Mouse (Mus musculus): ENCODE data around the gene Tbx2.

Tbx2 gene

GRCm38 (mm10) chr11:85832231-85832924 is at the start of gene Tbx2:
Gene Tbx2 (plus strand): TSS chr11:85832551.
- no peak for DNase-seq (ENCODE audit: low read depth in 2 of 2, low spot score in 2 of 2)

GRCm38 (mm10) chr11:85786113-85786718 is 46.1 kb upstream of the Tbx2 start:
- no peak for DNase-seq (ENCODE audit: low read depth in 2 of 2, low spot score in 2 of 2)

GRCm38 (mm10) chr11:85789750-85790149 is 42.6 kb upstream of the Tbx2 start:
- no peak for DNase-seq (ENCODE audit: low read depth in 2 of 2, low spot score in 2 of 2)

GRCm38 (mm10) chr11:85790267-85790666 is 42.1 kb upstream of the Tbx2 start:
- DNase-seq (ENCODE audit: low read depth in 2 of 2, low spot score in 2 of 2), result no peak

GRCm38 (mm10) chr11:85791212-85791611 is 41.1 kb upstream of the Tbx2 start:
- DNase-seq (ENCODE audit: low read depth in 2 of 2, low spot score in 2 of 2), result no peak

- no peak for DNase-seq (ENCODE audit: low read depth in 2 of 2, low spot score in 2 of 2)
These were observed 39.7 kb upstream of the Tbx2 start for GRCm38 (mm10) chr11:85792534-85793215.

GRCm38 (mm10) chr11:85799456-85799855 is 32.9 kb upstream of the Tbx2 start:
- DNase-seq (ENCODE audit: low read depth in 2 of 2, low spot score in 2 of 2), result no peak

- no peak for DNase-seq (ENCODE audit: low read depth in 2 of 2, low spot score in 2 of 2)
These were observed 32.5 kb upstream of the Tbx2 start for GRCm38 (mm10) chr11:85799856-85800255.

- no peak for DNase-seq (ENCODE audit: low read depth in 2 of 2, low spot score in 2 of 2)
These were observed 32.0 kb upstream of the Tbx2 start for GRCm38 (mm10) chr11:85800380-85800779.

- no peak for DNase-seq (ENCODE audit: low read depth in 2 of 2, low spot score in 2 of 2)
These were observed 28.3 kb upstream of the Tbx2 start for GRCm38 (mm10) chr11:85804048-85804447.

GRCm38 (mm10) chr11:85805779-85806178 is 26.6 kb upstream of the Tbx2 start:
- DNase-seq (ENCODE audit: low read depth in 2 of 2, low spot score in 2 of 2), result no peak

GRCm38 (mm10) chr11:85807353-85807752 is 25.0 kb upstream of the Tbx2 start:
- DNase-seq (ENCODE audit: low read depth in 2 of 2, low spot score in 2 of 2), result no peak

GRCm38 (mm10) chr11:85811229-85811628 is 21.1 kb upstream of the Tbx2 start:
- no peak for DNase-seq (ENCODE audit: low read depth in 2 of 2, low spot score in 2 of 2)

GRCm38 (mm10) chr11:85811676-85812075 is 20.7 kb upstream of the Tbx2 start:
- no peak for DNase-seq (ENCODE audit: low read depth in 2 of 2, low spot score in 2 of 2)

- no peak for DNase-seq (ENCODE audit: low read depth in 2 of 2, low spot score in 2 of 2)
These were observed 20.0 kb upstream of the Tbx2 start for GRCm38 (mm10) chr11:85812201-85812966.

- DNase-seq (ENCODE audit: low read depth in 2 of 2, low spot score in 2 of 2), result no peak
These were observed 17.7 kb upstream of the Tbx2 start for GRCm38 (mm10) chr11:85814678-85815077.

- DNase-seq (ENCODE audit: low read depth in 2 of 2, low spot score in 2 of 2), result no peak
These were observed 15.9 kb upstream of the Tbx2 start for GRCm38 (mm10) chr11:85816471-85816870.

GRCm38 (mm10) chr11:85818401-85818800 is 13.9 kb upstream of the Tbx2 start:
- DNase-seq (ENCODE audit: low read depth in 2 of 2, low spot score in 2 of 2), result no peak

- DNase-seq (ENCODE audit: low read depth in 2 of 2, low spot score in 2 of 2), result no peak
These were observed 11.4 kb upstream of the Tbx2 start for GRCm38 (mm10) chr11:85820959-85821358.

GRCm38 (mm10) chr11:85821659-85822058 is 10.7 kb upstream of the Tbx2 start:
- DNase-seq (ENCODE audit: low read depth in 2 of 2, low spot score in 2 of 2), result no peak

- DNase-seq (ENCODE audit: low read depth in 2 of 2, low spot score in 2 of 2), result peak; percentile 20 to 29
These were observed 9.2 kb upstream of the Tbx2 start for GRCm38 (mm10) chr11:85823181-85823580.

GRCm38 (mm10) chr11:85823794-85824193 is 8.6 kb upstream of the Tbx2 start:
- DNase-seq (ENCODE audit: low read depth in 2 of 2, low spot score in 2 of 2), result no peak
